Mouse (Mus musculus): ENCODE data around the gene Lck. TPM values are rescaled to one million over a fixed set of nuclear protein-coding genes. Genes with fewer than 3 reads are reported as not detected.

Gene Lck
- 3.2 and 4.3 TPM in 2 replicates for polyA plus RNA-seq (2012; rRNA removed)

GRCm38 (mm10) chr4:129573430-129573829, at the start of gene Lck:
Gene Lck (minus strand): TSS chr4:129573641.

GRCm38 (mm10) chr4:129618786-129619691, 45.6 kb upstream of the Lck start, which contains the start of gene Iqcc:
Gene Iqcc (minus strand): TSS chr4:129619099.

GRCm38 (mm10) chr4:129614093-129614492, 40.7 kb upstream of the Lck start, which contains the start of gene Dcdc2b:
Gene Dcdc2b (minus strand): TSS chr4:129614257.

GRCm38 (mm10) chr4:129600233-129601158, 27.1 kb upstream of the Lck start, which contains the start of the genes Eif3i and Tmem234:
Gene Eif3i (minus strand): TSS chr4:129600648.
Gene Tmem234 (plus strand): TSS chr4:129600668.

GRCm38 (mm10) chr4:129578466-129578865, 5.0 kb upstream of the Lck start, which contains the start of gene Fam167b:
Gene Fam167b (minus strand): TSS chr4:129578549.

DNA sequence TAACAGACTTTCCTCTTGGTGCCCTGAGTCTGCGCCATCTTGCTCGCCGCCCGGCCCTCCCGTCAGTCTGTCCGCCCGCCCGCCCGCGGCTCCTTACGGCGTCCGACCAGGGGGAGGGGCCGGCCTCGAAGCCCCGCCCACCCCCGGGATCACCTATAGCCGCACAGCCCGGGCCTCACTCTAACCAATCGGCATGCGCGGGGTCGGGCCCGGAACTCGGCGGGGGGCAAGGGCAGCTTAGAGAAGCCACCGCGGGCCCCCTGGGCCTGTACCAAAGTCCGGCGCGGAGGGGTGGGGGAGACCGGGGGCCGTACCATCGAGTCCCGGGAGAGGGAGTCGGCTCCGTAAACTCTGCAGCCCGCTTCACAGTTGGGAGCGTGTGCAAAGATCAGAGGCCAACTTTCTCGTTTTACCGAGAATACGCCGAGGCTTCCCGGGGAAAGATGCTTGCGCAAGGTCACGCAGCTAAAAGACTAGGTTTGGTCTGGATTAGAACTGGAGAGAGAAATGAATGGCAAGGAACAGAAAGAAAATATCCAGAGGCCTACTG, 30.8 kb downstream of the Lck start, which contains the start of gene Hdac1:
Gene Hdac1 (minus strand): TSS at position 122 of the 550 bp plus-strand sequence.

GRCm38 (mm10) chr4:129513086-129513767, 60.2 kb downstream of the Lck start, which contains the start of gene Marcksl1:
Gene Marcksl1 (plus strand): TSS chr4:129513581.

Other genes starting within 250 kb of the Lck start
- gene Rbbp4, start 238.3 kb downstream of the Lck start, polyA plus RNA-seq (2012; rRNA removed), result 16.5 and 22.5 TPM in 2 replicates
- 4.1 and 7.2 TPM in 2 replicates for gene Zbtb8os, start 237.9 kb downstream of the Lck start, polyA plus RNA-seq (2012; rRNA removed)
- gene Zbtb8a, start 195.5 kb downstream of the Lck start, polyA plus RNA-seq (2012; rRNA removed), result 9.6 and 11.9 TPM in 2 replicates
- 6.6 and 7.6 TPM in 2 replicates for gene Zbtb8b, start 132.8 kb downstream of the Lck start, polyA plus RNA-seq (2012; rRNA removed)
- gene Bsdc1, start 112.1 kb downstream of the Lck start, polyA plus RNA-seq (2012; rRNA removed), result 17.6 and 21.9 TPM in 2 replicates
- gene Tssk3, start 82.6 kb downstream of the Lck start, polyA plus RNA-seq (2012; rRNA removed), result 0.12 and 0.14 TPM in 2 replicates
- gene Fam229a, start 82.5 kb downstream of the Lck start, polyA plus RNA-seq (2012; rRNA removed), result 0.77 and 1.3 TPM in 2 replicates
- gene Marcksl1, start 60.1 kb downstream of the Lck start, polyA plus RNA-seq (2012; rRNA removed), result 239 and 273 TPM in 2 replicates
- gene Hdac1, start 30.9 kb downstream of the Lck start, polyA plus RNA-seq (2012; rRNA removed), result 44.1 and 66.6 TPM in 2 replicates
- 13.2 and 17.4 TPM in 2 replicates for gene Fam167b, start 4.9 kb upstream of the Lck start, polyA plus RNA-seq (2012; rRNA removed)
- 354 and 450 TPM in 2 replicates for gene Eif3i, start 27.0 kb upstream of the Lck start, polyA plus RNA-seq (2012; rRNA removed)
- gene Tmem234, start 27.0 kb upstream of the Lck start, polyA plus RNA-seq (2012; rRNA removed), result 165 and 182 TPM in 2 replicates
- 12.2 and 18.0 TPM in 2 replicates for gene Dcdc2b, start 40.6 kb upstream of the Lck start, polyA plus RNA-seq (2012; rRNA removed)
- 53.4 and 62.1 TPM in 2 replicates for gene Iqcc, start 45.5 kb upstream of the Lck start, polyA plus RNA-seq (2012; rRNA removed)
- gene Ccdc28b, start 50.3 kb upstream of the Lck start, polyA plus RNA-seq (2012; rRNA removed), result 31.1 and 41.8 TPM in 2 replicates
- 46.1 and 46.5 TPM in 2 replicates for gene Txlna, start 67.4 kb upstream of the Lck start, polyA plus RNA-seq (2012; rRNA removed)
- 26.9 and 33.0 TPM in 2 replicates for gene Kpna6, start 99.1 kb upstream of the Lck start, polyA plus RNA-seq (2012; rRNA removed)
- 53.8 and 78.5 TPM in 2 replicates for gene Tmem39b, start 123.2 kb upstream of the Lck start, polyA plus RNA-seq (2012; rRNA removed)
- 50.4 and 104 TPM in 2 replicates for gene Khdrbs1, start 168.7 kb upstream of the Lck start, polyA plus RNA-seq (2012; rRNA removed)
- gene Ptp4a2, start 237.6 kb upstream of the Lck start, polyA plus RNA-seq (2012; rRNA removed), result 41.4 and 43.0 TPM in 2 replicates

Measured in ovary, adult 2 months (tissue).